Mouse (Mus musculus) liver, embryonic 13.5 days (tissue): ENCODE results near the gene Syn3. TPM values are rescaled to one million over a fixed set of nuclear protein-coding genes. Genes with fewer than 3 reads are reported as not detected.

Source experiments
- ATAC-seq: fragments of 200-750 bp; cut with Nextera tagmentation; 2 replicates; pipeline ENCODE4 v1.8.0; 2017; ENCODE audit warnings: low read depth, mild to moderate bottlenecking, moderate number of reproducible peaks, moderate library complexity
- DNase-seq: peaks from one replicate; pipeline ENCODE4 v3.0.0; 2022
- H3K27ac ChIP-seq: fragments of 300-500 bp; sonication (generic); 2 replicates; pipeline ENCODE4 v1.5.1; 2015; ENCODE audit warnings: moderate library complexity, mild to moderate bottlenecking, inconsistent platforms
- H3K27me3 ChIP-seq: fragments of 300-500 bp; sonication (generic); 2 replicates; pipeline ENCODE4 v1.6.1; 2015; ENCODE audit warnings: mild to moderate bottlenecking, inconsistent platforms
- H3K36me3 ChIP-seq: fragments of 300-500 bp; sonication (generic); 2 replicates; pipeline ENCODE4 v1.6.1; 2015; ENCODE audit warnings: mild to moderate bottlenecking, inconsistent platforms
- H3K4me1 ChIP-seq: fragments of 300-500 bp; sonication (generic); replicated peaks from 2 replicates; pipeline ENCODE4 v1.6.1; 2015; ENCODE audit warnings: inconsistent platforms
- H3K4me2 ChIP-seq: fragments of 300-500 bp; sonication (generic); 2 replicates; pipeline ENCODE4 v1.6.1; 2015; ENCODE audit warnings: inconsistent platforms, mild to moderate bottlenecking, moderate library complexity
- H3K4me3 ChIP-seq: fragments of 300-500 bp; sonication (generic); replicated peaks from 2 replicates; pipeline ENCODE4 v1.5.1; 2015; ENCODE audit warnings: mild to moderate bottlenecking, inconsistent platforms
- H3K9ac ChIP-seq: fragments of 300-500 bp; sonication (generic); 2 replicates; pipeline ENCODE4 v1.6.1; 2015; ENCODE audit warnings: mild to moderate bottlenecking, inconsistent platforms
- H3K9me3 ChIP-seq: fragments of 300-500 bp; sonication (generic); replicated peaks from 2 replicates; pipeline ENCODE4 v1.6.1; 2016; ENCODE audit warnings: inconsistent platforms
- WGBS: fragments of 180-500 bp; shearing (Covaris S2); methylation state at CpG from one replicate; pipeline ENCODE4 v1.1.7; 2015; ENCODE audit not compliant: insufficient replicate concordance; 5-methylcytosine and 5-hydroxymethylcytosine counted together
- polyA plus RNA-seq: library from polyadenylated mRNA; unstranded; fragments of >200 nt; fragmentation: Nextera tagmentation; extraction: Ambion mirVana; gene quantifications from 2 replicates; pipeline ENCODE4 v1.2.1, GENCODE M21; 2015

The Syn3 gene
- polyA plus RNA-seq, 1 experiment from 2014 or later, result 0.14 TPM

GRCm38 (mm10) chr10:86398347-86398720 is 100.4 kb downstream of the Syn3 start:
- no peaks in the 10 kb centered on the region for H3K36me3 ChIP-seq
- no peaks in the 10 kb centered on the region for H3K9me3 ChIP-seq
- H3K27me3 ChIP-seq, result no peaks in the 10 kb centered on the region
- H3K4me1 ChIP-seq, result no peaks in the 10 kb centered on the region
- no peak overlapping the region for H3K4me3 ChIP-seq
- ATAC-seq, result no peak
- no peak overlapping the region for H3K9ac ChIP-seq
- DNase-seq, result no peak
- no peak overlapping the region for H3K4me2 ChIP-seq
- WGBS, result 41% methylated on average over 2 of the region's 2 CpGs
- H3K27ac ChIP-seq, result no peak overlapping the region

GRCm38 (mm10) chr10:86397577-86398346 is 100.9 kb downstream of the Syn3 start:
- Histone ChIP-seq H3K36me3 (no peaks in the 10 kb centered on the region), H3K27me3 (no peaks in the 10 kb centered on the region), H3K4me1 (no peaks in the 10 kb centered on the region), H3K9me3 (no peaks in the 10 kb centered on the region), H3K4me3 (no peak overlapping the region), H3K27ac (no peak overlapping the region), H3K4me2 (no peak overlapping the region), H3K9ac (no peak overlapping the region)
- ATAC-seq (no peak), DNase-seq (no peak)
- WGBS, result 64% methylated on average over 4 of the region's 4 CpGs

GRCm38 (mm10) chr10:86392399-86392798 is 106.3 kb downstream of the Syn3 start:
- Histone ChIP-seq H3K36me3 (no peaks in the 10 kb centered on the region), H3K4me3 (no peak overlapping the region), H3K27me3 (no peaks in the 10 kb centered on the region), H3K4me2 (no peak overlapping the region), H3K9ac (no peak overlapping the region), H3K4me1 (peaks cover 15% of the 10 kb centered on the region), H3K9me3 (no peaks in the 10 kb centered on the region), H3K27ac (no peak overlapping the region; the same call in 1 of the 2 replicates)
- DNase-seq, result peak; percentile 23
- 32% methylated on average over 3 of the region's 3 CpGs for WGBS
- peak; percentile 93 for ATAC-seq

GRCm38 (mm10) chr10:86389913-86390312 is 108.8 kb downstream of the Syn3 start:
- H3K9ac ChIP-seq, result no peak overlapping the region
- WGBS, result 55% methylated on average over 2 of the region's 2 CpGs
- peaks cover 17% of the 10 kb centered on the region for H3K4me1 ChIP-seq
- H3K4me2 ChIP-seq, result no peak overlapping the region
- H3K27me3 ChIP-seq, result 0 out of 2 replicates have a peak, but pooled peaks cover 2% of the 10 kb centered on the region
- no peaks in the 10 kb centered on the region for H3K36me3 ChIP-seq
- no peak overlapping the region for H3K27ac ChIP-seq
- DNase-seq (no peak), ATAC-seq (no peak)
- no peaks in the 10 kb centered on the region for H3K9me3 ChIP-seq
- H3K4me3 ChIP-seq, result no peak overlapping the region

GRCm38 (mm10) chr10:86389357-86389756 is 109.3 kb downstream of the Syn3 start:
- Histone ChIP-seq H3K4me2 (no peak overlapping the region), H3K27ac (no peak overlapping the region), H3K36me3 (no peaks in the 10 kb centered on the region), H3K4me3 (no peak overlapping the region), H3K4me1 (peaks cover 17% of the 10 kb centered on the region), H3K9ac (no peak overlapping the region), H3K27me3 (0 out of 2 replicates have a peak, but pooled peaks cover 2% of the 10 kb centered on the region), H3K9me3 (no peaks in the 10 kb centered on the region)
- ATAC-seq (no peak), DNase-seq (no peak)
- WGBS, result 72% methylated on average over 3 of the region's 3 CpGs

- WGBS, result 67% methylated on average over 6 of the region's 6 CpGs
These were observed 109.9 kb downstream of the Syn3 start for GRCm38 (mm10) chr10:86388803-86389202.

GRCm38 (mm10) chr10:86387821-86388440 is 110.8 kb downstream of the Syn3 start:
- no peak for ATAC-seq
- H3K27ac ChIP-seq, result no peak overlapping the region
- H3K9me3 ChIP-seq, result no peaks in the 10 kb centered on the region
- H3K27me3 ChIP-seq, result 0 out of 2 replicates have a peak, but pooled peaks cover 2% of the 10 kb centered on the region
- H3K4me2 ChIP-seq, result no peak overlapping the region
- peaks cover 17% of the 10 kb centered on the region for H3K4me1 ChIP-seq
- 56% methylated on average over 5 of the region's 5 CpGs for WGBS
- no peak for DNase-seq
- H3K4me3 ChIP-seq, result no peak overlapping the region
- H3K9ac ChIP-seq, result no peak overlapping the region
- no peaks in the 10 kb centered on the region for H3K36me3 ChIP-seq

More at GRCm38 (mm10) chr10:86388803-86389202, 109.9 kb downstream of the Syn3 start:
- no peak overlapping the region for H3K9ac ChIP-seq
- H3K4me2 ChIP-seq, result no peak overlapping the region
- H3K27me3 ChIP-seq, result 0 out of 2 replicates have a peak, but pooled peaks cover 2% of the 10 kb centered on the region
- no peaks in the 10 kb centered on the region for H3K9me3 ChIP-seq
- H3K27ac ChIP-seq, result no peak overlapping the region
- H3K4me3 ChIP-seq, result no peak overlapping the region
- no peaks in the 10 kb centered on the region for H3K36me3 ChIP-seq
- no peak for ATAC-seq
- H3K4me1 ChIP-seq, result peaks cover 17% of the 10 kb centered on the region
- DNase-seq, result no peak

- 59% methylated on average over 4 of the region's 4 CpGs for WGBS
These were observed 112.5 kb downstream of the Syn3 start for GRCm38 (mm10) chr10:86386232-86386631.

GRCm38 (mm10) chr10:86385656-86386055 is 113.0 kb downstream of the Syn3 start:
- Histone ChIP-seq H3K27me3 (peaks cover 6% of the 10 kb centered on the region; the same call in 1 of the 2 replicates), H3K9ac (no peak overlapping the region), H3K4me2 (no peak overlapping the region), H3K4me1 (peaks cover 8% of the 10 kb centered on the region), H3K27ac (no peak overlapping the region), H3K4me3 (no peak overlapping the region), H3K9me3 (no peaks in the 10 kb centered on the region), H3K36me3 (no peaks in the 10 kb centered on the region)
- ATAC-seq (no peak), DNase-seq (no peak)
- 49% methylated on average over 4 of the region's 4 CpGs for WGBS

More at GRCm38 (mm10) chr10:86386232-86386631, 112.5 kb downstream of the Syn3 start:
- H3K27me3 ChIP-seq, result peaks cover 6% of the 10 kb centered on the region; the same call in 1 of the 2 replicates
- no peaks in the 10 kb centered on the region for H3K36me3 ChIP-seq
- H3K27ac ChIP-seq, result no peak overlapping the region
- ATAC-seq (no peak), DNase-seq (no peak)
- peaks cover 8% of the 10 kb centered on the region for H3K4me1 ChIP-seq
- no peak overlapping the region for H3K4me2 ChIP-seq
- no peaks in the 10 kb centered on the region for H3K9me3 ChIP-seq
- H3K4me3 ChIP-seq, result no peak overlapping the region
- H3K9ac ChIP-seq, result no peak overlapping the region

GRCm38 (mm10) chr10:86384655-86385054 is 114.0 kb downstream of the Syn3 start:
- 68% methylated on average over 2 of the region's 2 CpGs for WGBS
- Histone ChIP-seq H3K9ac (no peak overlapping the region), H3K27me3 (peaks cover 6% of the 10 kb centered on the region; the same call in 1 of the 2 replicates), H3K4me3 (no peak overlapping the region), H3K4me2 (no peak overlapping the region), H3K9me3 (no peaks in the 10 kb centered on the region), H3K4me1 (peaks cover 8% of the 10 kb centered on the region), H3K27ac (no peak overlapping the region), H3K36me3 (no peaks in the 10 kb centered on the region)
- ATAC-seq (no peak), DNase-seq (no peak)

GRCm38 (mm10) chr10:86381922-86382260 is 116.8 kb downstream of the Syn3 start:
- H3K27ac ChIP-seq, result no peak overlapping the region
- H3K36me3 ChIP-seq, result no peaks in the 10 kb centered on the region
- DNase-seq (no peak), ATAC-seq (no peak)
- H3K27me3 ChIP-seq, result peaks cover 6% of the 10 kb centered on the region; the same call in 1 of the 2 replicates
- H3K4me3 ChIP-seq, result no peak overlapping the region
- no peaks in the 10 kb centered on the region for H3K9me3 ChIP-seq
- no peak overlapping the region for H3K4me2 ChIP-seq
- 29% methylated on average over 2 of the region's 2 CpGs for WGBS
- no peak overlapping the region for H3K9ac ChIP-seq
- H3K4me1 ChIP-seq, result no peaks in the 10 kb centered on the region
